In the genomic region with DNA sequence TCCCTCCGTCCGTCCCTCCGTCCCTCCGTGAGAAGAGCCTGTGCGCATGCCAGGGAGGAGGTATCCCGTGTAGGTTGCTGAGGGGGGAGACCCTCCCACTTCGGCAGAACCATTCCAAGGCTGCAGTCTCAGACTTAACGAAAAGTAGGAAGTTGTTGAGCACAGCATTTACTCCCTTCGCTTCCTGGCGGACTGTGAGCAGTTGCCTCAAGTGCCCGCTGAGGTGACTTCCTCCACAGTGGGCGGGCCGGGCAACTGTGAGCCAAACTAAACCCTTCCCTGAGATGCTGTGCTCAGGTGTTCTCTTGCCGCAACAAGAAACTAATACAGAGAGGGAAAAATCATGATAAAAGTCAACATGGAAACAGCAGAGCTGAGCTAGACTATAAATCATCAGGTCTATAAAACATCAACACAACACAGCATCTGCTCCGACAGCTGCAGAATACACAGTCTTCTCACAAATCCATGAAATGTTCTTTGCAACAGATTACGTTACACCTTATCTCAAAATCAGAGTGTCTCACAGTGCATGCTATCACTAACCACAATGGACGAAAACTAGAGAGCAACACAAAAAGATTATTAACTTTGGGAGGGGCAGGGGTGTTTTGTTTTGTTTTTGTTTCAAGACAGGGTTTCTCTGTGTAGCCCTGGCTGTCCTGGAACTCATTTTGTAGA, we compare ENCODE assay signal across 9 mouse cellular contexts.
A peak's percentile ranks its signal among the peaks of the same experiment; 100 is the strongest.
DNase-seq lines count a peak whose midpoint lies in the region; ATAC-seq and TF ChIP-seq lines count a peak whose summit lies in the region.
"Had no signal": no experiment of that assay in that cellular context is flagged by ENCODE, and none has a peak within 500 bp of the region (broad histone marks: within the 10 kb centered on the region; RNA-seq: fewer than 3 reads in every experiment).

No protein-coding gene starts in this region.

- H3K9me3 ChIP-seq in heart, embryonic 10.5 days, result no peaks in the 10 kb centered on the region
- H3K9me3 ChIP-seq in midbrain, embryonic 11.5 days (ENCODE audit: control insufficient read depth, low read length), result no peaks in the 10 kb centered on the region

- H3K27ac ChIP-seq in heart, embryonic 10.5 days, result peak overlapping the region; percentile 36; the same call in 1 of the 2 replicates
- no peak overlapping the region for H3K27ac ChIP-seq in bone marrow macrophage, adult 2 months (ENCODE audit: insufficient read depth, low read depth, low read length)
- no peak overlapping the region for H3K27ac ChIP-seq in midbrain, embryonic 11.5 days (ENCODE audit: low read depth, low read length)

- no peak for TF ChIP-seq CTCF in bone marrow macrophage, adult 2 months (IDR thresholded peaks at IDR 0.05; ENCODE audit: low read depth, low read length)

- no peak for TF ChIP-seq POLR2A in bone marrow macrophage, adult 2 months (IDR thresholded peaks at IDR 0.05; ENCODE audit: borderline replicate concordance, low read depth, low read length)

- peaks cover 10% of the 10 kb centered on the region; the same call in 1 of the 2 replicates for H3K4me1 ChIP-seq in heart, embryonic 10.5 days
- peaks cover 12% of the 10 kb centered on the region for H3K4me1 ChIP-seq in bone marrow macrophage, adult 2 months (ENCODE audit: control insufficient read depth, insufficient read depth, low read length)
- peaks cover 2% of the 10 kb centered on the region; the same call in 1 of the 2 replicates for H3K4me1 ChIP-seq in midbrain, embryonic 11.5 days (ENCODE audit: control insufficient read depth, insufficient read depth, low read length)

- no peak overlapping the region for H3K9ac ChIP-seq in midbrain, embryonic 11.5 days (ENCODE audit: low read length)

- 54% methylated on average over 17 of the region's 17 CpGs for whole genome bisulfite sequencing in heart, embryonic 10.5 days
- 60% methylated on average over 17 of the region's 17 CpGs for WGBS in midbrain, embryonic 11.5 days

- H3K36me3 ChIP-seq in heart, embryonic 10.5 days, result no peaks in the 10 kb centered on the region
- no peaks in the 10 kb centered on the region for H3K36me3 ChIP-seq in midbrain, embryonic 11.5 days (ENCODE audit: control insufficient read depth, insufficient read depth, low read length)

- no peak for ATAC-seq in midbrain, embryonic 11.5 days (ENCODE audit: low FRiP score)

- intact Hi-C loops in heart, postnatal 36 days (cut with DNase I), result no loop called here
- intact Hi-C loops in left cerebral cortex, postnatal 25 days (cut with DNase I), result loop anchor here (5.0 kb wide), 1 partner anchor 37 kb away; no protein-coding TSS in a partner anchor

- no peaks in the 10 kb centered on the region for H3K27me3 ChIP-seq in heart, embryonic 10.5 days (ENCODE audit: insufficient read depth, poor library complexity, severe bottlenecking)
- no peaks in the 10 kb centered on the region for H3K27me3 ChIP-seq in midbrain, embryonic 11.5 days (ENCODE audit: control insufficient read depth, insufficient read depth, low read length)

- H3K4me3 ChIP-seq in heart, embryonic 10.5 days, result peak overlapping the region; percentile 45
- peak overlapping the region; percentile 42 for H3K4me3 ChIP-seq in bone marrow macrophage, adult 2 months (ENCODE audit: insufficient read depth, low read length)
- no peak overlapping the region for H3K4me3 ChIP-seq in midbrain, embryonic 11.5 days (ENCODE audit: low read depth, low read length)

- DNase-seq in heart, embryonic 10.5 days (ENCODE audit: low spot score), result no peak
- DNase-seq in heart, postnatal 36 days, result no peak
- DNase-seq in induced T-regulatory cell, adult 2 months (ENCODE audit: low read depth), result peak; percentile 15
- no peak for DNase-seq in midbrain, embryonic 11.5 days (ENCODE audit: low spot score, missing footprints)
- no peak for DNase-seq in adrenal gland, adult 8-10 months
- DNase-seq in left cerebral cortex, postnatal 25 days (ENCODE audit: low spot score in 2 of 2), result no peak
- no peak for DNase-seq in urinary bladder, postnatal 25 days (ENCODE audit: low spot score)
- DNase-seq: kidney, adult 11 months had no signal

- peak overlapping the region; percentile 12; the same call in 1 of the 2 replicates for H3K4me2 ChIP-seq in midbrain, embryonic 11.5 days
